Mouse (Mus musculus) midbrain, postnatal 0 days (tissue): Measurements from ENCODE around the gene Mroh2a. TPM values are rescaled to one million over a fixed set of nuclear protein-coding genes. Genes with fewer than 3 reads are reported as not detected.

Experiments
- ATAC-seq: fragments of 200-750 bp; cut with Nextera tagmentation; 2 replicates; pipeline ENCODE4 v1.8.0; 2017; ENCODE audit warnings: moderate number of reproducible peaks, mild to moderate bottlenecking, moderate TSS enrichment, moderate library complexity; ENCODE audit not compliant: low FRiP score
- DNase-seq: peaks from one replicate; pipeline ENCODE4 v3.0.0-alpha.2; 2015; ENCODE audit warnings: low spot score
- H3K27ac ChIP-seq: fragments of 300-500 bp; sonication (generic); 2 replicates; pipeline ENCODE4 v1.5.1; 2014; ENCODE audit warnings: low read depth, mild to moderate bottlenecking, low read length, mixed read lengths
- H3K27me3 ChIP-seq: fragments of 300-500 bp; sonication (generic); 2 replicates; pipeline ENCODE4 v1.6.1; 2014; ENCODE audit warnings: low read length, control low read depth, mixed read lengths; ENCODE audit not compliant: insufficient read depth
- H3K36me3 ChIP-seq: fragments of 300-500 bp; sonication (generic); 2 replicates; pipeline ENCODE4 v1.6.1; 2014; ENCODE audit warnings: low read length, control low read depth, mixed read lengths; ENCODE audit not compliant: insufficient read depth
- H3K4me1 ChIP-seq: fragments of 300-500 bp; sonication (generic); 2 replicates; pipeline ENCODE4 v1.6.1; 2014; ENCODE audit warnings: mild to moderate bottlenecking, control low read depth, antibody characterized with exemption, low read length, mixed read lengths; ENCODE audit not compliant: insufficient read depth
- H3K4me2 ChIP-seq: fragments of 300-500 bp; sonication (generic); 2 replicates; pipeline ENCODE4 v1.6.1; 2014; ENCODE audit warnings: low read depth, mild to moderate bottlenecking, low read length, mixed read lengths; ENCODE audit not compliant: poor library complexity, severe bottlenecking
- H3K4me3 ChIP-seq: fragments of 300-500 bp; sonication (generic); 2 replicates; pipeline ENCODE4 v1.5.1; 2014; ENCODE audit warnings: low read depth, mild to moderate bottlenecking, low read length, moderate library complexity
- H3K9ac ChIP-seq: fragments of 300-500 bp; sonication (generic); replicated peaks from 2 replicates; pipeline ENCODE4 v1.6.1; 2014; ENCODE audit warnings: mild to moderate bottlenecking, low read length, moderate library complexity, mixed read lengths; ENCODE audit not compliant: poor library complexity, severe bottlenecking
- H3K9me3 ChIP-seq: fragments of 300-500 bp; sonication (generic); 2 replicates; pipeline ENCODE4 v1.6.1; 2016; ENCODE audit warnings: low read length, control low read depth
- CTCF ChIP-seq: IDR thresholded peaks from 2 replicates; pipeline ENCODE4 v1.5.1; 2016; ENCODE audit warnings: antibody characterized with exemption, mild to moderate bottlenecking
- WGBS: fragments of 180-500 bp; shearing (Covaris S2); extraction: QIAGEN DNeasy Blood & Tissue Kit; methylation state at CpG from one replicate; pipeline ENCODE4 v1.1.7; 2014; 5-methylcytosine and 5-hydroxymethylcytosine counted together
- polyA plus RNA-seq: library from polyadenylated mRNA; unstranded; fragments of >200 nt; fragmentation: Nextera tagmentation; extraction: Ambion mirVana; gene quantifications from 2 replicates; pipeline ENCODE4 v1.2.1, GENCODE M21; 2015
- total RNA-seq: library from RNA; depleted of rRNA; stranded (reverse); fragments of >200 nt; gene quantifications from 2 replicates; pipeline ENCODE4 v1.2.3, GENCODE M21; 2014

Mroh2a gene
- total and polyA plus RNA-seq, 2 experiments from 2014 or later, result 0.56 TPM; not detected in 1

DNA sequence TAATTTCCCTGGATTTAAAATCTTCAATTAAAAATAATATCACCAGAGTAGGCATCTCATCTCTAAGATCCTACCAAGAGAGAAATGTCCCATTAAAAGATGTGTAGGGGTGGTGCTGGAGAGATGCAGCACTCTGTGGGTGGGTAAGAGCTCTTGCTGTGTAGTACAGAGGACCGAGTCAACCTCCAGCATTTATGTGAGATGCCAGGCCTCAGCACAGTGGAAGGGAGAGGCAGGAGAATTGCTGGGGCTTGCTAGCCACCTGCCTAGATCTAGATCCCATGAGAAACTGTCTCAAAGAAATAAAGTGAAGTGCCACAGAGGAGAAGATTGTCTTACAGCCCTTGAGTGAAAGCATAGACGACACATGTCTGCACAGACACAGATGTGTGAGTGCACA, 10.2 kb upstream of the Mroh2a start:
- no peak overlapping the region for H3K27ac ChIP-seq
- no peak for ATAC-seq
- H3K9ac ChIP-seq, result no peak overlapping the region
- no peaks in the 10 kb centered on the region for H3K27me3 ChIP-seq
- no peak for TF ChIP-seq CTCF
- 56% methylated on average over 2 of the region's 2 CpGs for WGBS
- H3K4me2 ChIP-seq, result no peak overlapping the region
- no peak overlapping the region for H3K4me3 ChIP-seq
- H3K36me3 ChIP-seq, result no peaks in the 10 kb centered on the region
- H3K9me3 ChIP-seq, result peaks cover 45% of the 10 kb centered on the region
- DNase-seq, result peak; percentile 2
- H3K4me1 ChIP-seq, result no peaks in the 10 kb centered on the region

DNA sequence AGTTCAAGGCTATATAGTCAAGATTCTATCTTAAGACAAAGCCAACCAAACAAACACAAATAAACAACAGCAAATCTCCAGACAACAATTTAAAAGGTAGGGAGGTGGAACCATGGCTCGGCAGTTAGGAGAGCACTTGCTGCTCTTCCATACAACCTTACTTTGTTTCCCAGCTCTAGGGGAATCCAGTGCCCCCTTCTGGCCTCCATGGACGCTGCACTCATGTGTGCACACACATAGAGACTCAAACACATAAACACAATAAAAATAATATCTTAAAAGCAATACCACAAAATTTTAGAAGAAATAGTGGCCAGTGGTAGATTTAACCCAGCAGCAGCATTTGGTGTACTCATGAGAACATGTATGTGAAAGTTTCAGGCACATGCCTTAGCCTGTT, 9.6 kb upstream of the Mroh2a start:
- no peak overlapping the region for H3K4me2 ChIP-seq
- peaks cover 40% of the 10 kb centered on the region for H3K9me3 ChIP-seq
- ATAC-seq (no peak), DNase-seq (peak; percentile 0)
- H3K9ac ChIP-seq, result no peak overlapping the region
- peak; percentile 27 for TF ChIP-seq CTCF
- no peaks in the 10 kb centered on the region for H3K27me3 ChIP-seq
- H3K27ac ChIP-seq, result no peak overlapping the region
- H3K4me1 ChIP-seq, result no peaks in the 10 kb centered on the region
- H3K4me3 ChIP-seq, result no peak overlapping the region
- H3K36me3 ChIP-seq, result no peaks in the 10 kb centered on the region
- 63% methylated on average over 2 of the region's 2 CpGs for WGBS

DNA sequence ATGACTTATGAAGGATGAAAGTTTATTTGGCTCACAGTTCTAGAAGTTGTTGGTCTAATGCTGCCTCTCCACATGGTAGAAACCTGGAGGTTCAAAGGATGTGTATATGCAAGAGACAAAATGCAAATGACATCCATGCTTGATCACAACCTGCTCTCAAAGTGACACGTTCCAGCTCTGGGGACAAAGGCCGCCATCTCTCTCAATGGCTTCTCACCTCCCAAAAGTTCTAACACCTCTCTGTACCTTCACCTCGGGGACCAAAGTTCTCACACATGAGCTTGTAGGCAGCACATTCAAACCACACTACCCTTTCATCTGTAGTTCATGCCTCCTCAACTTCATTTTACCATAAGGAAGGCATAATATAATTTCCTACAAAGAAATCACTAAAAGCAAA, 9.2 kb upstream of the Mroh2a start:
- 44% methylated on average over 3 of the region's 3 CpGs for WGBS
- peaks cover 38% of the 10 kb centered on the region for H3K9me3 ChIP-seq
- no peaks in the 10 kb centered on the region for H3K27me3 ChIP-seq
- no peaks in the 10 kb centered on the region for H3K4me1 ChIP-seq
- TF ChIP-seq CTCF, result no peak
- H3K9ac ChIP-seq, result no peak overlapping the region
- no peak overlapping the region for H3K4me2 ChIP-seq
- no peak for ATAC-seq
- no peak overlapping the region for H3K27ac ChIP-seq
- peak; percentile 21 for DNase-seq
- no peak overlapping the region for H3K4me3 ChIP-seq
- no peaks in the 10 kb centered on the region for H3K36me3 ChIP-seq

DNA sequence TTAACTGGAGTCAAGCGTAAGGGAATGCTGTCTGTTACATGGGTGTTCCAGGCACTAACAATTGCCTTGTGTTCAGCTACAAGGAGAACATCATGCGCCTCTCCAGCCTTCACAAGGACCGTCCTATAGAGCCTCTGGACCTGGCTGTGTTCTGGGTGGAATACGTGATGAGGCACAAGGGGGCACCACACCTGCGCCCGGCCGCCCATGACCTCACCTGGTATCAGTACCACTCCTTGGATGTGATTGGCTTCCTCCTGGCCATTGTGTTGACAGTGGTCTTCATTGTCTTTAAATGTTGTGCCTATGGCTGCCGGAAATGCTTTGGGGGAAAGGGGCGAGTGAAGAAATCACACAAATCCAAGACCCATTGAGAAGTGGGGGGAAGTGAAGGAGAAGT, 8.7 kb upstream of the Mroh2a start:
- no peak overlapping the region for H3K9ac ChIP-seq
- H3K4me2 ChIP-seq, result no peak overlapping the region
- 74% methylated on average over 9 of the region's 9 CpGs for WGBS
- H3K36me3 ChIP-seq, result no peaks in the 10 kb centered on the region
- DNase-seq (peak; percentile 1), ATAC-seq (no peak)
- H3K4me3 ChIP-seq, result no peak overlapping the region
- H3K4me1 ChIP-seq, result no peaks in the 10 kb centered on the region
- H3K27ac ChIP-seq, result no peak overlapping the region
- peaks cover 33% of the 10 kb centered on the region for H3K9me3 ChIP-seq
- no peak for TF ChIP-seq CTCF
- no peaks in the 10 kb centered on the region for H3K27me3 ChIP-seq

DNA sequence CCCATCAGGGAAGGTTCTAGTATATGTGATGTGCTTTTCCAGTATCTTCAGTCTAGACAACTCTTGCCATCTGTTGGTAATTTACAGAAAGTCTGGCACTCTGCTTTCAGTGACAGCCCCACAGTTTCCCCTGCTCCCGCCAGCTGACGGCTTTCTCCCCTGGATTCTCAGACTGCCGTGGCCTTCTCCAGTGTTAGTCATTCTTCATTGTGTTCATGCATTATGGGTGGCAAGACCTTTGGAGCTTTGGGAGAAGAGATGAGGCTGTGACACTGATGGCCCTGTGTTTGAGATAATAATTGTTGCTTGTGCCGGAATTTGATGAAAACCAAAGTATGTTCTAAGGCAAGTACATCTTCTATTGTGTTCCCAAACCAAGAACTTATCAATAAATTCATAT, 8.2 kb upstream of the Mroh2a start:
- TF ChIP-seq CTCF, result no peak
- no peaks in the 10 kb centered on the region for H3K4me1 ChIP-seq
- ATAC-seq (no peak), DNase-seq (peak; percentile 3)
- H3K27me3 ChIP-seq, result no peaks in the 10 kb centered on the region
- no peak overlapping the region for H3K4me2 ChIP-seq
- 47% methylated on average over 4 of the region's 4 CpGs for WGBS
- H3K36me3 ChIP-seq, result no peaks in the 10 kb centered on the region
- no peak overlapping the region for H3K27ac ChIP-seq
- no peak overlapping the region for H3K9ac ChIP-seq
- H3K4me3 ChIP-seq, result no peak overlapping the region
- peaks cover 28% of the 10 kb centered on the region for H3K9me3 ChIP-seq

DNA sequence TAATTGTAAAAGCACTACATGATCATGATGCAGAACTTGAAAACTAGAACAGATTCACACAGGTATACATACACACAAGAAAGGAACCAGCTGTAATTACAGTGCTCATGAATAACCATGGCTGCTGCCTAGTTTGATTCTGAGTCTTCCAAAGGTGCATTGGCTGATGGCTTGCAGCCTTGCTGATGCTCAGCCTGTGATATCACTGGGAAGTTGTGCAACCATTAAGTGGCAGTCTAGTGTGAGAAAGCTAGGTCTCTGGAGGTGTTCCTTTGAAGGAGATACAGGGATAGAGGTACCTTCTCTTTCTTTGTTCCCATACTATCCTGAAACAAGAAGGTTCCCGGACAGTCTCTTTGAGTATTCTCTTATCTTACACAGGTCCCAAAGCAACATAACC, 7.7 kb upstream of the Mroh2a start:
- Histone ChIP-seq H3K27me3 (no peaks in the 10 kb centered on the region), H3K27ac (no peak overlapping the region), H3K9me3 (peaks cover 23% of the 10 kb centered on the region), H3K4me1 (no peaks in the 10 kb centered on the region), H3K36me3 (no peaks in the 10 kb centered on the region), H3K4me3 (no peak overlapping the region), H3K4me2 (no peak overlapping the region), H3K9ac (no peak overlapping the region)
- WGBS, result 21% methylated on average over 1 of the region's 1 CpGs
- DNase-seq (no peak), ATAC-seq (no peak)
- no peak for TF ChIP-seq CTCF

DNA sequence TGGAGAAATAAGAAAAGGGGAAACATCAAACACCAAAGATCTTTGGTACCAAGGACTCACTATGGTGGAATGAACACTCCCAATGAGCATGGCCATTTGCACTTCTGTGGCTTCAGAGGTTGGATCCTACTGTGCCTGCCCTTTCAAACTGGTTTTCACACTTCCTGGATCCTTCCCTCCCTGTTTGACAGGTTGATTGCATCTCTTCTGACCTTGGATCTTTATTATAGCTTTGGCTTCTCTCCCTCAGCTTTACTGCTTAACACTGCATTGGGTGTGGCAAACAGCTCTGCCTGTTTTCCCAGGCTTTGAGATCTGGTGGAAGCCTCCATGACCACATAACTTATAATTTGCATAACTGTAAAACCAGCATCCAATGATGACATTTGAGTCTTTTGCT, 6.5 kb upstream of the Mroh2a start:
- Histone ChIP-seq H3K36me3 (no peaks in the 10 kb centered on the region), H3K4me1 (no peaks in the 10 kb centered on the region), H3K27me3 (no peaks in the 10 kb centered on the region), H3K9me3 (peaks cover 13% of the 10 kb centered on the region), H3K4me3 (no peak overlapping the region), H3K4me2 (no peak overlapping the region), H3K9ac (no peak overlapping the region), H3K27ac (no peak overlapping the region)
- TF ChIP-seq CTCF, result no peak
- ATAC-seq, result no peak
- DNase-seq, result no peak
